Mouse (Mus musculus): Measurements from ENCODE around the gene Sypl. TPM values are rescaled to one million over a fixed set of nuclear protein-coding genes. Genes with fewer than 3 reads are reported as not detected.

Sypl gene
- polyA plus RNA-seq, 1 experiment from 2014 or later = 179 TPM

DNA sequence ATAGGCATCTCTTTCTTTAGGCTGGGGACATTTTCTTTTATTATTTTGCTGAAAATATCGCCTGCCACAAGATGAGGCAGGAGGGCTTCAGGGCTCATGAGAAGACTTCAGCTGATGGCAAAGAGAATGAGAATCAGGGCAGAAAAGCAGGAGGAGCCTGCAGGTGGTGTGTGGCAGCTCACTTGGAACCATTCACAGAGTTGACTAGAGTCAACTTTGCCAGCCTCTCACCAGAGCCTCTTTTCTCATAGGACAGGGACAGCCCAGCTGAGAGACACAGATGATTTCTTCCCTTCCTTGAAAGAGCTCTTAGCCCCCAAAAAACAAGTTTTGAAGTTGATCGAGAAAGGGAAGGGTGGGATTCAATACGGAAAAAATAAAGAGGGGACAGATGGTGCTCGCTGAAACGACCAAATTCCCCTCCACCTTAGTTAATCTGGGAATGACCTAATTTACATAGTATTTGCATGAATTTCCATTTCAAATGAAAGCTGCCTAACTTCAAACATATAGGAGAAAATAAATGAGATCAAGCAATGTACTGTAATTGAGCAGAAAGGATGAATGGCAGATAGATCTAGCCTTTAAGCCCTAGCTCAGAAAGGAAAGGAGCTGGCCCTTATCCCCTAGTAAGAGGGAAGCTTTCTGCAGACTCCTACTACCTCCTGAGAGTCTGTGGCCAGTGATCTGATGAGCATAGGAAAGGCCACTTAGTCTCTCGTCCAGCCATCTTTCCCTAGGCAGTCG lies 60.5 kb downstream of the Sypl start:
- WGBS = 61% methylated on average over 7 of the region's 7 CpGs
- Histone ChIP-seq H3K4me2 (ENCODE audit: low read length) (no peak overlapping the region), H3K27me3 (ENCODE audit: insufficient read depth, low read length) (no peaks in the 10 kb centered on the region), H3K36me3 (ENCODE audit: insufficient read depth, low read length) (no peaks in the 10 kb centered on the region), H3K27ac (no peak overlapping the region), H3K4me1 (replicated peaks; ENCODE audit: insufficient read depth, low read length) (no peaks in the 10 kb centered on the region), H3K9me3 (replicated peaks; ENCODE audit: low read length) (no peaks in the 10 kb centered on the region), H3K4me3 (replicated peaks; ENCODE audit: low read depth, low read length) (no peak overlapping the region), H3K9ac (ENCODE audit: low read depth, low read length) (no peak overlapping the region)
- DNase-seq (ENCODE audit: low spot score) = no peak
- TF ChIP-seq CTCF (IDR thresholded peaks at IDR 0.05; ENCODE audit: low read depth) = no peak
- ATAC-seq (replicated peaks; ENCODE audit: low FRiP score, low read depth) = no peak

DNA sequence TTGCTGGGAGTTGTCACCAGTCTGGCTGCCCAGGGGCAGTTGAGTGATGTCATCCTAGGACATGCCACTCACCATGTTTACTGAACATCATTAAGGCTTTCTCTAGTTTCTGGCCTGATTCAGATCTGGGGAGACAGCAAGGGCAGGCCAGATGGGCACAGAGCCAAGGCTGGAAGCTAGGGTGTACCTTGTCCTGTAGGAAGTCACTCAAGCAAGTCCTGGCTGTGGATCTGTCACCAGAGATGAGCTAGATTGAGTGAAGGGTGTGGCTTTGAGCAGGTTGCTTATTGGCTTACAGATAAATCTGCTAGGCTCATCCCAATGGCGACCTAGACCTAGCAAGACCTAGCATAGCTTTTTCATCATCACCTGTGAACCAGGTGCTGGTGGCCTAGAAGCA lies 61.4 kb downstream of the Sypl start:
- ATAC-seq (replicated peaks; ENCODE audit: low FRiP score, low read depth) (peak; percentile 75; the same call in 1 of the 2 replicates), DNase-seq (ENCODE audit: low spot score) (no peak)
- Histone ChIP-seq H3K36me3 (ENCODE audit: insufficient read depth, low read length) (no peaks in the 10 kb centered on the region), H3K27me3 (ENCODE audit: insufficient read depth, low read length) (no peaks in the 10 kb centered on the region), H3K9ac (ENCODE audit: low read depth, low read length) (no peak overlapping the region), H3K4me2 (ENCODE audit: low read length) (no peak overlapping the region), H3K4me3 (replicated peaks; ENCODE audit: low read depth, low read length) (no peak overlapping the region), H3K9me3 (replicated peaks; ENCODE audit: low read length) (no peaks in the 10 kb centered on the region), H3K4me1 (replicated peaks; ENCODE audit: insufficient read depth, low read length) (no peaks in the 10 kb centered on the region), H3K27ac (no peak overlapping the region)
- no peak for TF ChIP-seq CTCF (IDR thresholded peaks at IDR 0.05; ENCODE audit: low read depth)
- 73% methylated on average over 1 of the region's 1 CpGs for WGBS

- H3K27ac ChIP-seq = no peak overlapping the region
- no peak overlapping the region for H3K4me3 ChIP-seq (replicated peaks; ENCODE audit: low read depth, low read length)
- no peak for TF ChIP-seq CTCF (IDR thresholded peaks at IDR 0.05; ENCODE audit: low read depth)
- WGBS = 50% methylated on average over 7 of the region's 7 CpGs
- no peaks in the 10 kb centered on the region for H3K27me3 ChIP-seq (ENCODE audit: insufficient read depth, low read length)
- no peaks in the 10 kb centered on the region for H3K4me1 ChIP-seq (replicated peaks; ENCODE audit: insufficient read depth, low read length)
- H3K9me3 ChIP-seq (replicated peaks; ENCODE audit: low read length) = no peaks in the 10 kb centered on the region
- no peaks in the 10 kb centered on the region for H3K36me3 ChIP-seq (ENCODE audit: insufficient read depth, low read length)
- no peak for DNase-seq (ENCODE audit: low spot score)
- no peak overlapping the region for H3K4me2 ChIP-seq (ENCODE audit: low read length)
- no peak overlapping the region for H3K9ac ChIP-seq (ENCODE audit: low read depth, low read length)
- no peak for ATAC-seq (replicated peaks; ENCODE audit: low FRiP score, low read depth)
Observed at GRCm38 (mm10) chr12:33016824-33017705, 63.4 kb downstream of the Sypl start.

GRCm38 (mm10) chr12:33018601-33019000 lies 64.9 kb downstream of the Sypl start:
- ATAC-seq (replicated peaks; ENCODE audit: low FRiP score, low read depth) (no peak), DNase-seq (ENCODE audit: low spot score) (no peak)
- H3K4me2 ChIP-seq (ENCODE audit: low read length) = no peak overlapping the region
- TF ChIP-seq CTCF (IDR thresholded peaks at IDR 0.05; ENCODE audit: low read depth) = no peak
- no peak overlapping the region for H3K4me3 ChIP-seq (replicated peaks; ENCODE audit: low read depth, low read length)
- no peak overlapping the region for H3K9ac ChIP-seq (ENCODE audit: low read depth, low read length)
- H3K27ac ChIP-seq = no peak overlapping the region
- no peaks in the 10 kb centered on the region for H3K27me3 ChIP-seq (ENCODE audit: insufficient read depth, low read length)
- 53% methylated on average over 4 of the region's 4 CpGs for WGBS
- H3K9me3 ChIP-seq (replicated peaks; ENCODE audit: low read length) = no peaks in the 10 kb centered on the region
- H3K4me1 ChIP-seq (replicated peaks; ENCODE audit: insufficient read depth, low read length) = no peaks in the 10 kb centered on the region
- H3K36me3 ChIP-seq (ENCODE audit: insufficient read depth, low read length) = no peaks in the 10 kb centered on the region

- Histone ChIP-seq H3K4me3 (replicated peaks; ENCODE audit: low read depth, low read length) (no peak overlapping the region), H3K27ac (no peak overlapping the region), H3K4me2 (ENCODE audit: low read length) (no peak overlapping the region), H3K27me3 (ENCODE audit: insufficient read depth, low read length) (no peaks in the 10 kb centered on the region), H3K9ac (ENCODE audit: low read depth, low read length) (no peak overlapping the region), H3K4me1 (replicated peaks; ENCODE audit: insufficient read depth, low read length) (no peaks in the 10 kb centered on the region), H3K9me3 (replicated peaks; ENCODE audit: low read length) (no peaks in the 10 kb centered on the region), H3K36me3 (ENCODE audit: insufficient read depth, low read length) (no peaks in the 10 kb centered on the region)
- ATAC-seq (replicated peaks; ENCODE audit: low FRiP score, low read depth) (no peak), DNase-seq (ENCODE audit: low spot score) (no peak)
- TF ChIP-seq CTCF (IDR thresholded peaks at IDR 0.05; ENCODE audit: low read depth) = no peak
- WGBS = 88% methylated on average over 6 of the region's 6 CpGs
Observed at GRCm38 (mm10) chr12:33020011-33020410, 66.3 kb downstream of the Sypl start.

DNA sequence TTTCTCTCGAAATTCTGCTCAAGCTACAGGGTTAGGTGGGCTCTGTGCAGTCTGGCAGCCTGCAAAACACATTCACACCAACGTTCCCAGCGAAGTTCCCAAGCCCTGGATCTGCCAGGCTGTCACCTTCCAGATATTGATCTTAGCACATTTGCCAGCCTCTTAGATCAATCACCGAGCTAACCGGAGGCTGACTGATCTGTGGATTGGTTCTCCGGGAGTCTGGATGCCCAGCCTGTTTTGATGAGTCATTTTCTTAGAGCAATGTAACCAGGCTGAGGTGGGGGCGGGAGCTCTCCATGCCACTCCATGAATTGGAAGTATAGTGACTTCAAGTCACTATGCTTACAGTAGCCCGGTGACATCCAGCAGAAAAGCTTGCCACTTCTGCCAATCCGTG lies 67.4 kb downstream of the Sypl start:
- no peaks in the 10 kb centered on the region for H3K9me3 ChIP-seq (replicated peaks; ENCODE audit: low read length)
- no peak overlapping the region for H3K4me3 ChIP-seq (replicated peaks; ENCODE audit: low read depth, low read length)
- no peak for TF ChIP-seq CTCF (IDR thresholded peaks at IDR 0.05; ENCODE audit: low read depth)
- no peak for DNase-seq (ENCODE audit: low spot score)
- no peak overlapping the region for H3K9ac ChIP-seq (ENCODE audit: low read depth, low read length)
- ATAC-seq (replicated peaks; ENCODE audit: low FRiP score, low read depth) = no peak
- no peaks in the 10 kb centered on the region for H3K36me3 ChIP-seq (ENCODE audit: insufficient read depth, low read length)
- 77% methylated on average over 9 of the region's 9 CpGs for WGBS
- H3K27me3 ChIP-seq (ENCODE audit: insufficient read depth, low read length) = no peaks in the 10 kb centered on the region
- no peak overlapping the region for H3K27ac ChIP-seq
- no peaks in the 10 kb centered on the region for H3K4me1 ChIP-seq (replicated peaks; ENCODE audit: insufficient read depth, low read length)
- no peak overlapping the region for H3K4me2 ChIP-seq (ENCODE audit: low read length)

All from kidney, postnatal 0 days (tissue).